Mouse (Mus musculus): ENCODE results near the gene Rrp36. TPM values are rescaled to one million over a fixed set of nuclear protein-coding genes. Genes with fewer than 3 reads are reported as not detected.

Gene Rrp36
- total RNA-seq, 1 experiment = 57.0 TPM

DNA sequence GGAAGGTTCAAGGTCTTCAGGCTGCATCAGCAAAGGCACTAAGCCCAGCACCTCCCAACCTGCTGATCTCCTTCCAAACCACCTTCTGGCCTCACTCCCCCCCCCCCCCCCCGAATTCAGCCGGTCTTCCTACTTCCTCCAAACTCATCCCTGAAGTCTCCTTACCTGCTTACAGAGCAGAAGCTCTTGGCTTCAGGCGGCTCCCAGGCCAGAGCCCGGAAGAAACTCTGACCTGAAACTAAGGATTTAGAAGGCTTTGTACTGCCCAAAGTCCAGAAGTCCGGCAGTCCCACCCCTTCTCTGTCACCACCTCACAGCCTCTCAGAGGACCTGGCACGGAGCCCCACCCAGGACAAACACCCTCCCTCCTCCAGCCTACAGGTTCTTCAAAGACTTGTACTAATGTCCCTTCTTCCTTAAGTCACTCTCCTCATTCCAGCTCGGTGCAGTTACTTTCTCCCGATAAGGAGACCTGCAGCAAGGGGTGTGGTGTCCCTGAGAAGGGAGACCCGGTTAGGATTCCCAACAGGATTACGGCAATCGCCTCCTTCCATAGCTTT lies 29.2 kb downstream of the Rrp36 start:
- no peak overlapping the region for H3K27ac ChIP-seq (ENCODE audit: insufficient read depth, low read depth, low read length, poor library complexity, severe bottlenecking)
- no peaks in the 10 kb centered on the region for H3K9me3 ChIP-seq (ENCODE audit: control insufficient read depth, insufficient read depth, low read depth, low read length)
- H3K4me1 ChIP-seq (ENCODE audit: control insufficient read depth in 2 of 2, insufficient read depth in 2 of 2, low read length in 2 of 2, poor library complexity in 1 of 2) = peaks cover 4 to 10% of the 10 kb centered on the region in 2 experiments; a peak in 1 of 4 replicates
- peak overlapping the region; percentile 45 for H3K9ac ChIP-seq (ENCODE audit: insufficient read depth, low read depth, low read length, poor library complexity, severe bottlenecking)
- peaks cover 13% of the 10 kb centered on the region; the same call in 1 of the 2 replicates for H3K36me3 ChIP-seq (ENCODE audit: control insufficient read depth, insufficient read depth, low read length, poor library complexity, severe bottlenecking)
- peak overlapping the region; percentile 71 to 80 for H3K4me3 ChIP-seq (ENCODE audit: insufficient read depth in 1 of 2, low read depth in 1 of 2, low read length in 2 of 2, poor library complexity in 1 of 2, severe bottlenecking in 1 of 2)
- in situ Hi-C loops (cut with MboI; ENCODE audit: low sequenced_read_pairs in 2 of 2, unreplicated experiment in 2 of 2) = no loop called here
- DNase-seq (ENCODE audit: low read depth, low spot score) = no peak
- TF ChIP-seq HCFC1 (IDR thresholded peaks at IDR 0.05; ENCODE audit: borderline replicate concordance, insufficient read depth, low read length) (no peak), ZC3H11A (IDR thresholded peaks at IDR 0.05; ENCODE audit: borderline replicate concordance, low read depth, low read length) (no peak), CHD2 (IDR thresholded peaks at IDR 0.05; ENCODE audit: low read depth, low read length) (no peak), ZNF384 (IDR thresholded peaks at IDR 0.05; ENCODE audit: low read depth, low read length) (no peak), MAFK (IDR thresholded peaks at IDR 0.05; ENCODE audit: insufficient read depth, low read depth, low read length) (no peak)

DNA sequence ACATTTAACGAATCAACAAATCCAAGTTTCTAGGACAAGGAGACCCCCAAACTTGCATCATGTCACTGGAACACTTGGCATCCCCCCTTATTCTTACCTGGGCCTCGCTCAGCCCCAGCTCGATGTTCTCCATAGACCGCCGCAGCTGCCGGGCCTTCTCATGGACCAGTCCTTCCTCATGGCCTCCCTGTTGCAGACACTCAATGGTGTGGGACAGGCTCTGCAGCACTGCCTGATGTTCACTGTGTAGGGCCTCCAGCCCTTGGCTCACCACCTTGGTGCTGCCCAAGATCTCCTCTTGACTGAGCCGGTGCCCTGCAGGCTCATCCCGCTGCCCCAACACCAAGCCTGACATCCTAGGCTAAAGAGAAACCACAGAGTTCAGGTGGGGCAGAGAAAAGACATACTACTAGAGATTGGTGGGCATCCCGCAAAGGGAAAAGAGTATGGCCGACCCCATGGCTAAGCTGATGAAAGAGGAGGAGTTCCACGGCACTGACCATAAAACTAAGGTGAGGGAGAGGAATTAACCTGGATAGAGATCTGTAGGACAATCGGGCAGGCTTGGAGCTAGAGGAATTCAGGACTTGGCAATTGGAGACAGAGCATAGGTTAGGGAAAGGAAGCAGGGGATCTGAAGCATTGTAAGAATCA lies 29.9 kb downstream of the Rrp36 start:
- Histone ChIP-seq H3K36me3 (ENCODE audit: control insufficient read depth, insufficient read depth, low read length, poor library complexity, severe bottlenecking) (peaks cover 9% of the 10 kb centered on the region; the same call in 1 of the 2 replicates), H3K27ac (ENCODE audit: insufficient read depth, low read depth, low read length, poor library complexity, severe bottlenecking) (no peak overlapping the region), H3K9ac (ENCODE audit: insufficient read depth, low read depth, low read length, poor library complexity, severe bottlenecking) (no peak overlapping the region), H3K4me1 (ENCODE audit: control insufficient read depth in 2 of 2, insufficient read depth in 2 of 2, low read length in 2 of 2, poor library complexity in 1 of 2) (peaks cover 4 to 12% of the 10 kb centered on the region in 2 experiments; a peak in 1 of 4 replicates), H3K9me3 (ENCODE audit: control insufficient read depth, insufficient read depth, low read depth, low read length) (no peaks in the 10 kb centered on the region), H3K4me3 (ENCODE audit: insufficient read depth in 1 of 2, low read depth in 1 of 2, low read length in 2 of 2, poor library complexity in 1 of 2, severe bottlenecking in 1 of 2) (no peak overlapping the region)
- TF ChIP-seq HCFC1 (IDR thresholded peaks at IDR 0.05; ENCODE audit: borderline replicate concordance, insufficient read depth, low read length) (no peak), CHD2 (IDR thresholded peaks at IDR 0.05; ENCODE audit: low read depth, low read length) (no peak), MAFK (IDR thresholded peaks at IDR 0.05; ENCODE audit: insufficient read depth, low read depth, low read length) (no peak), ZNF384 (IDR thresholded peaks at IDR 0.05; ENCODE audit: low read depth, low read length) (no peak), ZC3H11A (IDR thresholded peaks at IDR 0.05; ENCODE audit: borderline replicate concordance, low read depth, low read length) (no peak)
- in situ Hi-C loops (cut with MboI; ENCODE audit: low sequenced_read_pairs in 2 of 2, unreplicated experiment in 2 of 2) = no loop called here
- DNase-seq (ENCODE audit: low read depth, low spot score) = no peak

DNA sequence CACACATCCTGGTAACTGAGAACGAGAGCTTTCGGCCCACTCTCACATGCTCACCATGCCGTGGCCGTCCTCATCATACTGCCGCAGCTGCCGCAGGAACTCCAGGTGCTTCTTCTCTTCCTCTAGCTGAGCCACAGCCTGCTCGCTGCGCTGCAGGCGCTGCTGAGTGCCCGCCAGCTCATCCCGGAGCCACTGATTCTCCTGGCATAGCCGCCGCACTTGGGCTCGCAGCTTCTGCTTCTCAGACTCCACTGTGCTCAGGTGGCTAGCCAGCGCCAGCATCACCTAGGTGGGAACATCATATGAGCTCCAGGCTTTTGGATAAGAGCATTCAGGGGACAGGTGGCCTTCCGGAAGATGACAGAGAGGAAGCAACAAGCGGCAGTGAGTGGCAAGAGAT lies 32.1 kb downstream of the Rrp36 start:
- Histone ChIP-seq H3K9me3 (ENCODE audit: control insufficient read depth, insufficient read depth, low read depth, low read length) (no peaks in the 10 kb centered on the region), H3K9ac (ENCODE audit: insufficient read depth, low read depth, low read length, poor library complexity, severe bottlenecking) (peak overlapping the region; percentile 24; the same call in 1 of the 2 replicates), H3K4me1 (ENCODE audit: control insufficient read depth in 2 of 2, insufficient read depth in 2 of 2, low read length in 2 of 2, poor library complexity in 1 of 2) (peaks cover 4 to 14% of the 10 kb centered on the region in 2 experiments; a peak in 1 of 4 replicates), H3K27ac (ENCODE audit: insufficient read depth, low read depth, low read length, poor library complexity, severe bottlenecking) (no peak overlapping the region), H3K4me3 (ENCODE audit: insufficient read depth in 1 of 2, low read depth in 1 of 2, low read length in 2 of 2, poor library complexity in 1 of 2, severe bottlenecking in 1 of 2) (peak overlapping the region in 1 of 2 experiments; percentile 16; a peak in 1 of 4 replicates), H3K36me3 (ENCODE audit: control insufficient read depth, insufficient read depth, low read length, poor library complexity, severe bottlenecking) (no peaks in the 10 kb centered on the region)
- no peak for DNase-seq (ENCODE audit: low read depth, low spot score)
- in situ Hi-C loops (cut with MboI; ENCODE audit: low sequenced_read_pairs in 2 of 2, unreplicated experiment in 2 of 2) = no loop called here
- TF ChIP-seq ZC3H11A (IDR thresholded peaks at IDR 0.05; ENCODE audit: borderline replicate concordance, low read depth, low read length) (no peak), ZNF384 (IDR thresholded peaks at IDR 0.05; ENCODE audit: low read depth, low read length) (no peak), CHD2 (IDR thresholded peaks at IDR 0.05; ENCODE audit: low read depth, low read length) (no peak), HCFC1 (IDR thresholded peaks at IDR 0.05; ENCODE audit: borderline replicate concordance, insufficient read depth, low read length) (no peak), MAFK (IDR thresholded peaks at IDR 0.05; ENCODE audit: insufficient read depth, low read depth, low read length) (no peak)

- H3K4me3 ChIP-seq (ENCODE audit: insufficient read depth in 1 of 2, low read depth in 1 of 2, low read length in 2 of 2, poor library complexity in 1 of 2, severe bottlenecking in 1 of 2) = peak overlapping the region in 1 of 2 experiments; percentile 17; a peak in 2 of 4 replicates
- H3K9ac ChIP-seq (ENCODE audit: insufficient read depth, low read depth, low read length, poor library complexity, severe bottlenecking) = no peak overlapping the region
- H3K4me1 ChIP-seq (ENCODE audit: control insufficient read depth in 2 of 2, insufficient read depth in 2 of 2, low read length in 2 of 2, poor library complexity in 1 of 2) = peaks cover 0 to 23% of the 10 kb centered on the region in 2 experiments; a peak in 2 of 4 replicates
- TF ChIP-seq MAFK (IDR thresholded peaks at IDR 0.05; ENCODE audit: insufficient read depth, low read depth, low read length) (no peak), ZNF384 (IDR thresholded peaks at IDR 0.05; ENCODE audit: low read depth, low read length) (no peak), HCFC1 (IDR thresholded peaks at IDR 0.05; ENCODE audit: borderline replicate concordance, insufficient read depth, low read length) (no peak), CHD2 (IDR thresholded peaks at IDR 0.05; ENCODE audit: low read depth, low read length) (no peak), ZC3H11A (IDR thresholded peaks at IDR 0.05; ENCODE audit: borderline replicate concordance, low read depth, low read length) (no peak)
- DNase-seq (ENCODE audit: low read depth, low spot score) = no peak
- H3K9me3 ChIP-seq (ENCODE audit: control insufficient read depth, insufficient read depth, low read depth, low read length) = no peaks in the 10 kb centered on the region
- no peaks in the 10 kb centered on the region for H3K36me3 ChIP-seq (ENCODE audit: control insufficient read depth, insufficient read depth, low read length, poor library complexity, severe bottlenecking)
- H3K27ac ChIP-seq (ENCODE audit: insufficient read depth, low read depth, low read length, poor library complexity, severe bottlenecking) = no peak overlapping the region
- in situ Hi-C loops (cut with MboI; ENCODE audit: low sequenced_read_pairs in 2 of 2, unreplicated experiment in 2 of 2) = no loop called here
Measured at GRCm38 (mm10) chr17:46639929-46640328, 34.2 kb downstream of the Rrp36 start.

All from ES-E14 (cell line).